Mouse (Mus musculus): ENCODE measurements around the gene Pf4.

- TF ChIP-seq POLR2A (IDR thresholded peaks at IDR 0.05; ENCODE audit: insufficient read depth, low read depth, low read length): no peak
- no peak for TF ChIP-seq CTCF (IDR thresholded peaks at IDR 0.05; ENCODE audit: insufficient read depth, low read depth, low read length)
Observed at GRCm38 (mm10) chr5:90759077-90760065, 12.9 kb upstream of the Pf4 start, which contains the start of gene Cxcl5.
